Comparison of ENCODE assay signal across 9 mouse cellular contexts in genomic region chr10:117045175-117046056, GRCm38 (mm10). TPM values are rescaled to one million over a fixed set of nuclear protein-coding genes. Genes with fewer than 3 reads are reported as not detected.
DNase-seq lines count a peak whose midpoint lies in the region; ATAC-seq lines count a peak whose summit lies in the region.
"Had no signal": no experiment of that assay in that cellular context is flagged by ENCODE, and none has a peak within 500 bp of the region (broad histone marks: within the 10 kb centered on the region; RNA-seq: fewer than 3 reads in every experiment).

Lrrc10 (plus strand) TSS chr10:117045341.

- H3K4me2 ChIP-seq in heart, embryonic 15.5 days: peak within 1 kb of the TSS; percentile 67
- H3K4me2 ChIP-seq in neural tube, embryonic 13.5 days: peak within 1 kb of the TSS; percentile 45

- H3K36me3 ChIP-seq in heart, embryonic 15.5 days: peaks cover 14% of the 10 kb centered on the region; the same call in 1 of the 2 replicates
- H3K36me3 ChIP-seq in neural tube, embryonic 13.5 days: peaks cover 17% of the 10 kb centered on the region

- peak; percentile 28 for ATAC-seq in heart, embryonic 15.5 days (replicated peaks; ENCODE audit: insufficient number of reproducible peaks, insufficient read depth, low FRiP score, low read depth)
- peak; percentile 40; the same call in 1 of the 2 replicates for ATAC-seq in neural tube, embryonic 13.5 days (ENCODE audit: low read depth)
- no peak for ATAC-seq in erythroid progenitor cell, adult 5-6 weeks (replicated peaks; ENCODE audit: low FRiP score, poor library complexity, severe bottlenecking)

- peak; percentile 16 to 38 for DNase-seq in kidney, postnatal 4 days
- no peak for DNase-seq in kidney, adult 11 months
- DNase-seq in cerebellum, postnatal 36 days: peak; percentile 37 to 66
- peak; percentile 44 to 59 for DNase-seq in layer of hippocampus, postnatal 36 days
- no peak for DNase-seq in T-cell, adult 2 months (ENCODE audit: low spot score)

- peak within 1 kb of the TSS; percentile 94 for H3K27ac ChIP-seq in heart, embryonic 15.5 days
- H3K27ac ChIP-seq in neural tube, embryonic 13.5 days (replicated peaks): no peak within 1 kb of the TSS

- H3K4me1 ChIP-seq in heart, embryonic 15.5 days (replicated peaks): peaks cover 44% of the 10 kb centered on the region
- H3K4me1 ChIP-seq in neural tube, embryonic 13.5 days (replicated peaks): peaks cover 14% of the 10 kb centered on the region

- peak within 1 kb of the TSS; percentile 63 for H3K4me3 ChIP-seq in heart, embryonic 15.5 days
- peak within 1 kb of the TSS; percentile 11 for H3K4me3 ChIP-seq in neural tube, embryonic 13.5 days

- H3K9me3 ChIP-seq in heart, embryonic 15.5 days (replicated peaks): no peaks in the 10 kb centered on the region
- H3K9me3 ChIP-seq in neural tube, embryonic 13.5 days: no peaks in the 10 kb centered on the region

- H3K9ac ChIP-seq in heart, embryonic 15.5 days: peak within 1 kb of the TSS; percentile 75
- H3K9ac ChIP-seq in neural tube, embryonic 13.5 days: peak within 1 kb of the TSS; percentile 54; the same call in 1 of the 2 replicates

- 17% methylated on average over 40 of the region's 40 CpGs for WGBS in heart, embryonic 15.5 days
- WGBS in neural tube, embryonic 13.5 days: 36% methylated on average over 40 of the region's 40 CpGs

- H3K27me3 ChIP-seq in heart, embryonic 15.5 days: no peaks in the 10 kb centered on the region
- H3K27me3 ChIP-seq in neural tube, embryonic 13.5 days: no peaks in the 10 kb centered on the region

RNA-seq across cellular contexts. Expression of gene Lrrc10, which starts in this region (rescaled TPM):
- 52.1 and 60.4 TPM in 2 replicates for polyA plus RNA-seq in heart, embryonic 15.5 days (2015; fragmentation: Nextera tagmentation; extraction: Ambion mirVana)
- under 1 TPM in 1 of 2 experiments, not detected in 1; 0.25 TPM for total RNA-seq in layer of hippocampus, postnatal 36 days (2021)
- not detected in 2 replicates for polyA plus RNA-seq in neural tube, embryonic 13.5 days (2015; fragmentation: Nextera tagmentation; extraction: Ambion mirVana)
- total RNA-seq in erythroid progenitor cell, adult 5-6 weeks (2015; ENCODE audit: low replicate concordance): not detected in 2 replicates
- total RNA-seq in erythroid progenitor cell, adult 5-6 weeks (2017; ENCODE audit: low replicate concordance): not detected in 2 replicates
- polyA plus RNA-seq: spleen, adult 2 months had no signal

Comparison
In these comparisons a context has a peak if more than half of its experiments do, and no peak if none do; other contexts are left out.
1. RNA of gene Lrrc10 (polyA plus RNA-seq): 52.1 to 60.4 TPM in heart, embryonic 15.5 days; not detected in neural tube, embryonic 13.5 days; every median in the first group is over 10 times any median in the second.
2. DNase-seq: peak in kidney, postnatal 4 days (2 of 2) and cerebellum, postnatal 36 days (2 of 2); none in kidney, adult 11 months (single experiment) and T-cell, adult 2 months (single experiment).
3. Peak in DNase-seq in layer of hippocampus, postnatal 36 days; RNA of the gene not detected or under 1 TPM.
4. Peak in ATAC-seq, H3K4me3 ChIP-seq, H3K9ac ChIP-seq and H3K4me2 ChIP-seq in neural tube, embryonic 13.5 days; RNA of the gene not detected or under 1 TPM.